Mouse (Mus musculus): ENCODE data around the gene Gm38392.
"Not testable (repeated sequence)": the region's sequence is repeated elsewhere in the genome, so short reads cannot be mapped to it uniquely, and the experiment has no call there.

Gm38392 gene

GRCm38 (mm10) chr3:88287110-88287509 is at the start of gene Gm38392:
Gene Gm38392, minus strand, starts transcription at chr3:88287210.
- DNase-seq (ENCODE audit: low spot score), result no peak

DNA sequence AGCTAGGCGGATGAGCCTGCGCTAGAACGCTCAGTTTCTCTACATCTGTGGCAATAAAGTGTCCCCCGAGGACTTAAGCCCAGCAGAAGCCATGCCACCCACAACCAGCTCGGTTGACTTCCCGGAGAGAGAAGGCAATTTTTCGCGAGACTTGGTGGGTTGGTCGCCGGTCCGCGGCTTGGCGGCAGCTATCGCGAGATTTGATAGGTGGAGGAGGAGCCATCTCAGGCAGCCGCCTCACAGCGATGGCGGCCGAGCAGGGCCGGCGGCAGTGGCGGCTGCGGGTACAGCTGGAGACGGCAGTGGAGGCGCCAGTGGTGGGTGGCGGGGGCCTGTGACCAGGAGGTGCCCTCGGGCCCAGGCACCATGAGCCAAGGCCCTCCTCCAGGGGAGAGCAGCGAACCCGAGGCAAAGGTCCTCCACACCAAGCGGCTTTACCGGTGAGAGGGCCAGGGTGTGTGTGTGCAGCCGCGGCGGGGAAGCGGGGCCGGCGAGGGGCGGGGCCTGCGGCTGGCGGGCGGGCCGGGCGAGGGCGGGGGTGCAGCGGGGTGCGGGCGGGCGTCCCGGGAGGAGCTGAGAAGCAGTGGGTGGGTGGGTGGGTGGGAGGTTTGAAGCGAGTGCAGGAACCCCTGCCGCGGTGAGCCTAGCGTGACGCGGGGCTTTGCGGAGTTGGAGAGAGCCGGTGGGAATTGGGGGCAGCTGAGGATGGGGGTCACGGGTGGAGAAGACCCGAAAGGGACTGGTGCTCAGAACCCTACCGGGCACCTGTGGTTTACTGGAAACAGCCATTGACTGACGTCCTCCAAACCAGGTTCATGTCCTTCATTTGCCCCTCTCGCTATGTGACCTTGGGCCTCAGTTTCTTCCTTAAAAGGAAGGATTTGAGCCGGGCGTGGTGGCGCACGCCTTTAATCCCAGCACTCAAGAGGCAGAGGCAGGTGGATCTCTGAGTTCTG is 49.3 kb upstream of the Gm38392 start, which contains the start of the genes Tmem79 and Smg5:
TSS of gene Tmem79 (minus strand) at position 91 of the 956 bp plus-strand sequence.
TSS of gene Smg5 (plus strand) at position 203 of the 956 bp plus-strand sequence.
- DNase-seq (ENCODE audit: low spot score), result peak; percentile 97

- DNase-seq (ENCODE audit: low spot score), result no peak
These were observed 48.5 kb upstream of the Gm38392 start for GRCm38 (mm10) chr3:88335436-88336053.

- no peak for DNase-seq (ENCODE audit: low spot score)
These were observed 48.0 kb upstream of the Gm38392 start for GRCm38 (mm10) chr3:88334902-88335435.

- no peak for DNase-seq (ENCODE audit: low spot score)
These were observed 47.1 kb upstream of the Gm38392 start for GRCm38 (mm10) chr3:88334029-88334658.

- DNase-seq (ENCODE audit: low spot score), result peak; percentile 49
These were observed 44.3 kb upstream of the Gm38392 start for GRCm38 (mm10) chr3:88331282-88331681.

GRCm38 (mm10) chr3:88328956-88329355 is 41.9 kb upstream of the Gm38392 start:
- no peak for DNase-seq (ENCODE audit: low spot score)

GRCm38 (mm10) chr3:88324951-88325405 is 38.0 kb upstream of the Gm38392 start, which contains the start of gene Glmp:
Gene Glmp, plus strand, starts transcription at chr3:88325023.
- peak; percentile 50 for DNase-seq (ENCODE audit: low spot score)

GRCm38 (mm10) chr3:88299172-88299571 is 12.2 kb upstream of the Gm38392 start:
- DNase-seq (ENCODE audit: low spot score), result no peak

- DNase-seq (ENCODE audit: low spot score), result peak; percentile 54
These were observed 10.4 kb upstream of the Gm38392 start for GRCm38 (mm10) chr3:88297321-88297851.

- DNase-seq (ENCODE audit: low spot score), result peak; percentile 97
These were observed 9.7 kb upstream of the Gm38392 start, which contains the start of the genes Tsacc and Cct3 for GRCm38 (mm10) chr3:88296561-88297318. Gene Tsacc, minus strand, starts transcription at chr3:88296999. Gene Cct3, plus strand, starts transcription at chr3:88297116.

- no peak for DNase-seq (ENCODE audit: low spot score)
These were observed 9.1 kb upstream of the Gm38392 start for GRCm38 (mm10) chr3:88296110-88296560.

GRCm38 (mm10) chr3:88295272-88295671 is 8.3 kb upstream of the Gm38392 start:
- not testable (repeated sequence) for DNase-seq (ENCODE audit: low spot score)

DNA sequence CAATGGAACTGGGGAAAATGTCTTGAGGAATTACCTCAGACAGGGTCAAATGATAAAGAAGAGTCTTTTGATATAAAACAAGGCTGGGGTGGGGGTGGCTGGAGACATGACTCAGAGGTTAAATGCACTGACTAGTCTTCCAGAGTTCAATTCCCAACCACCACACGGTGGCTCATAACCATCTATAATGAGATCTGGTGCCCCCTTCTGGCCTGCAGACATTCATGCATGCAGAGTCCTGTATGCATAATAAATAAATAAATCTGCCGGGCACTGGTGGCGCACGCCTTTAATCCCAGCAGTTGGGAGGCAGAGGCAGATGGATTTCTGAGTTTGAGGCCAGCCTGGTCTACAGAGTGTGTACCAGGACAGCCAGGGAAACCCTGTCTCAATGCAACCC is 5.0 kb upstream of the Gm38392 start:
- DNase-seq (ENCODE audit: low spot score), result peak; percentile 55

DNA sequence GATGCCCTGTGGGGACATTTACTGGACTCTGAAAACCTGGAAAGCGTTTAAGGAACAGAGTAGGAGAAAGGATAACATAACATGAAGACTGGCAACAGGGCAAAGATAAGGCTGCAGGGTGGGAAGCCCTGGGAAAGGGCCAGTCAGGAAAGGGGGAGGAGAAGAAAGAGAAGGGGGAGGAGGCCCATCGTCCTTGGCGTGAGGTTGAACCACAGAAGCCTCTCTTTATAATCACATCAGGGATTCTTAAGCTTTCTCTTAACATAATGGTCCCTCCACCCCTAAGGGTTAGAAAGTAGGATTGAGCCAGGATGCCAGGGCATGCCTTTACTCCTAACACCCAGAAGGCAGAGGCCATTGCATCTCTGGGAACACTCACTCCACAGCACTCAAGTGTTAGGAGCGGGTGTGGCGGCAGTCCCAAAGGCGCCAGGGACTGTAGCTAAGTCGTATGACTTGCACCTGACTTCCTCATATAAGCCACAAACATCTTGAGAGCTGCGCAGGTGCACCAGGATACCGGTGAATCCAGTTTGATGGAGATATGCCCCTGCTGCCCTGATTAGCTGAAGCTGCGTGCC is 1.2 kb upstream of the Gm38392 start:
- DNase-seq (ENCODE audit: low spot score), result not testable (repeated sequence)

- not testable (repeated sequence) for DNase-seq (ENCODE audit: low spot score)
These were observed 1.5 kb downstream of the Gm38392 start for GRCm38 (mm10) chr3:88285565-88285895.

DNA sequence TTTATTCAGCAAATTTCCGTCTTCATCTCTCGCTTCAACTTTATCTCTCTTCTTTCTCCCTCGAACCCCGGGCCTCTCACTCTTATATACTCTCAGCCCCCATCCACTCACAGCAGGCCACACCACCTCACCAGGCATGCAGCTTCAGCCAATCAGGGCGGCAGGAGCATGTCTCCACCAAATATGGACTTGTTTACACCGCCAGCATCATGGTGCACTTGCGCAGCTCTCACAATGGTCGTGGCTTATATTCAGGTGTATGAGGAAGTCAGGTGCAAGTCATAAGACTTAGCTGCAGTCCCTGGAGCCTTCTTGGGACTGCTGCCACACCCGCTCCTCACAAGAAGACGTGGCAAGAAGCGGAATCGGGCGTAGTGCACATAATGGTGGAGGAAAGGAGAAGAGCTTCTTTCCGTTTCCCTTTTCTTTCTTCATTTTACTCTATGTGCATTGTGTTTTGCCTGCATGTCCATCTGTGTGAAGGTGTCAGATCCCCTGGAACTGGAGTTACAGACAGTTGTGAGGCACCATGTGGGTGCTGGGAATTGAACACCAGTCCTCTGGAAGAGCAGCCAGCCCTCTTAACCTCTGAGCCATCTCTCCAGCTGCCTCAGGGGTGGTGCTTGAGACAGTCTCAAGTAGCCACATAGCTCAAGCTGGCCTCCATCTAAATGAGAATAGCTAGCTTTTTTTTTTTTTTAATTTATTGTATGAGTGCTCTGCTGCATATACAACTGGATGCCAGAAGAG is 2.0 kb downstream of the Gm38392 start:
- not testable (repeated sequence) for DNase-seq (ENCODE audit: low spot score)

DNA sequence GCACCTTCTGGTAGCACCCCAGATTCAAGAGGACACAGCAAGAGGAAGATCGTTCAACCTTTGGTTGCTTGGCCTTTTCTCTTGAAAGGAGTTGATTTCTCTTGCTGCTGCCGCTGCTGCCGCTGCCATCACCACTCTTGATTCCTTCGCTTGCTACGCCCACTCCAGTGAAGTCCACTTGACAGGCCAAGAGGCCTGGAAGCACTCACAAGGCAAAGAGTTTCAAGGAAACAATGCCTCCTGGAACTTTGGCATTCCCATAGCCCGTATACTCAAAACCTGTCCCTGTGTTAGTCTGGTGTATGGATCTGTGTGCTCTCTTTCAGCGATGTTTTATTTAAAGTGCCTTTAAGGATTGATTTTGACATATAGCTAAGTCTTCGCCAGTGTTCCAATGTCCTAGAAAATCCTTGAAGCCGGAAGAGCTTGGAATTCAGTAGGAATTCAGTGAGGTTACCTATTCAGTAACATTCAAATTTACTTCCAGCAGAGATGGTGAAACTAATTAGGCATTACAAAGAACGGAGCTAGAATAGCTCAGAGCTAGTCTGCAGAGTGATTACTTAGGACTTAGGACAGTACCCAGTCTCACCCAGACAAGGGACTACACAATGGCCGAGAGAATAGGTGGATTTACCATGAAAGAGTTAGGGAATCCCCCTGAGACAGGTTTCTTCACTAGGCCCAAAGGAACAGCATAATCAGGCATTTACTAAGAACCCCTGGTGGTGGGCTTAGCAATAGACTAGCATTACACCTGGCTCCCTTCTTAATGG is 5.7 kb downstream of the Gm38392 start:
- DNase-seq (ENCODE audit: low spot score), result not testable (repeated sequence)

- DNase-seq (ENCODE audit: low spot score), result no peak
These were observed 7.0 kb downstream of the Gm38392 start for GRCm38 (mm10) chr3:88280035-88280434.
